Mouse (Mus musculus): ENCODE measurements at regions not wholly inside any gene's neighbourhood (a gene's known extent, or its start where the extent isn't known, plus 50 kb on each side); places are given as distances from the start of the nearest gene placed in this dataset.

GRCm38 (mm10) chr10:117916280-117916679, 70.4 kb upstream of the Rap1b start:
- Histone ChIP-seq H3K4me2 (replicated peaks) (no peak overlapping the region), H3K4me1 (no peaks in the 10 kb centered on the region), H3K4me3 (no peak overlapping the region), H3K9ac (no peak overlapping the region), H3K27me3 (no peaks in the 10 kb centered on the region), H3K36me3 (no peaks in the 10 kb centered on the region), H3K27ac (no peak overlapping the region), H3K9me3 (no peaks in the 10 kb centered on the region)
- 42% methylated on average over 7 of the region's 7 CpGs for WGBS
- ATAC-seq (ENCODE audit: low FRiP score, low read depth), result no peak

- H3K4me1 ChIP-seq, result no peaks in the 10 kb centered on the region
- H3K9ac ChIP-seq, result no peak overlapping the region
- WGBS, result 73% methylated on average over 2 of the region's 2 CpGs
- no peak overlapping the region for H3K27ac ChIP-seq
- H3K27me3 ChIP-seq, result no peaks in the 10 kb centered on the region
- no peak for ATAC-seq (ENCODE audit: low FRiP score, low read depth)
- no peak overlapping the region for H3K4me2 ChIP-seq (replicated peaks)
- H3K9me3 ChIP-seq, result no peaks in the 10 kb centered on the region
- H3K36me3 ChIP-seq, result no peaks in the 10 kb centered on the region
- no peak overlapping the region for H3K4me3 ChIP-seq
Observed at GRCm38 (mm10) chr10:117917870-117918269, 72.0 kb upstream of the Rap1b start.

GRCm38 (mm10) chr10:117918616-117919015, 72.8 kb upstream of the Rap1b start:
- H3K9me3 ChIP-seq, result no peaks in the 10 kb centered on the region
- ATAC-seq (ENCODE audit: low FRiP score, low read depth), result no peak
- no peak overlapping the region for H3K4me3 ChIP-seq
- H3K9ac ChIP-seq, result no peak overlapping the region
- no peak overlapping the region for H3K27ac ChIP-seq
- no peaks in the 10 kb centered on the region for H3K27me3 ChIP-seq
- 78% methylated on average over 8 of the region's 8 CpGs for WGBS
- no peaks in the 10 kb centered on the region for H3K4me1 ChIP-seq
- no peak overlapping the region for H3K4me2 ChIP-seq (replicated peaks)
- H3K36me3 ChIP-seq, result no peaks in the 10 kb centered on the region

GRCm38 (mm10) chr10:117919186-117919941, 73.5 kb upstream of the Rap1b start:
- 90% methylated on average over 7 of the region's 7 CpGs for WGBS
- H3K36me3 ChIP-seq, result no peaks in the 10 kb centered on the region
- no peaks in the 10 kb centered on the region for H3K27me3 ChIP-seq
- ATAC-seq (ENCODE audit: low FRiP score, low read depth), result no peak
- no peak overlapping the region for H3K4me3 ChIP-seq
- no peak overlapping the region for H3K4me2 ChIP-seq (replicated peaks)
- no peaks in the 10 kb centered on the region for H3K9me3 ChIP-seq
- H3K4me1 ChIP-seq, result no peaks in the 10 kb centered on the region
- H3K27ac ChIP-seq, result no peak overlapping the region
- no peak overlapping the region for H3K9ac ChIP-seq

- no peak overlapping the region for H3K4me2 ChIP-seq (replicated peaks)
- no peaks in the 10 kb centered on the region for H3K4me1 ChIP-seq
- WGBS, result 95% methylated on average over 7 of the region's 7 CpGs
- ATAC-seq (ENCODE audit: low FRiP score, low read depth), result no peak
- no peak overlapping the region for H3K27ac ChIP-seq
- no peaks in the 10 kb centered on the region for H3K36me3 ChIP-seq
- no peak overlapping the region for H3K4me3 ChIP-seq
- H3K9me3 ChIP-seq, result no peaks in the 10 kb centered on the region
- no peak overlapping the region for H3K9ac ChIP-seq
- no peaks in the 10 kb centered on the region for H3K27me3 ChIP-seq
Observed at GRCm38 (mm10) chr10:117925186-117925585, 79.4 kb upstream of the Rap1b start.

GRCm38 (mm10) chr10:117925611-117926555, 80.0 kb upstream of the Rap1b start:
- no peaks in the 10 kb centered on the region for H3K36me3 ChIP-seq
- H3K4me3 ChIP-seq, result no peak overlapping the region
- no peak overlapping the region for H3K9ac ChIP-seq
- no peaks in the 10 kb centered on the region for H3K4me1 ChIP-seq
- WGBS, result 93% methylated on average over 31 of the region's 31 CpGs
- no peak for ATAC-seq (ENCODE audit: low FRiP score, low read depth)
- no peaks in the 10 kb centered on the region for H3K9me3 ChIP-seq
- no peak overlapping the region for H3K4me2 ChIP-seq (replicated peaks)
- H3K27me3 ChIP-seq, result no peaks in the 10 kb centered on the region
- no peak overlapping the region for H3K27ac ChIP-seq

- H3K27me3 ChIP-seq, result no peaks in the 10 kb centered on the region
- no peaks in the 10 kb centered on the region for H3K36me3 ChIP-seq
- H3K4me2 ChIP-seq (replicated peaks), result no peak overlapping the region
- H3K4me1 ChIP-seq, result no peaks in the 10 kb centered on the region
- no peak overlapping the region for H3K9ac ChIP-seq
- WGBS, result 47% methylated on average over 5 of the region's 5 CpGs
- H3K9me3 ChIP-seq, result no peaks in the 10 kb centered on the region
- no peak for ATAC-seq (ENCODE audit: low FRiP score, low read depth)
- no peak overlapping the region for H3K27ac ChIP-seq
- H3K4me3 ChIP-seq, result no peak overlapping the region
Observed at GRCm38 (mm10) chr10:117928998-117929397, 83.2 kb upstream of the Rap1b start.

- no peak overlapping the region for H3K9ac ChIP-seq
- no peaks in the 10 kb centered on the region for H3K27me3 ChIP-seq
Observed at GRCm38 (mm10) chr10:117934797-117935196, 89.0 kb upstream of the Rap1b start.

GRCm38 (mm10) chr10:117938717-117939116, 92.9 kb upstream of the Rap1b start:
- Histone ChIP-seq H3K36me3 (no peaks in the 10 kb centered on the region), H3K4me1 (peaks cover 24% of the 10 kb centered on the region), H3K27ac (no peak overlapping the region), H3K9ac (no peak overlapping the region), H3K4me3 (no peak overlapping the region), H3K9me3 (no peaks in the 10 kb centered on the region), H3K4me2 (replicated peaks) (no peak overlapping the region), H3K27me3 (no peaks in the 10 kb centered on the region)
- ATAC-seq (ENCODE audit: low FRiP score, low read depth), result no peak
- 65% methylated on average over 8 of the region's 8 CpGs for WGBS

More at GRCm38 (mm10) chr10:117934797-117935196, 89.0 kb upstream of the Rap1b start:
- Histone ChIP-seq H3K4me3 (no peak overlapping the region), H3K4me2 (replicated peaks) (no peak overlapping the region), H3K36me3 (no peaks in the 10 kb centered on the region), H3K9me3 (no peaks in the 10 kb centered on the region), H3K4me1 (peaks cover 9% of the 10 kb centered on the region), H3K27ac (no peak overlapping the region)
- ATAC-seq (ENCODE audit: low FRiP score, low read depth), result no peak
- 55% methylated on average over 9 of the region's 9 CpGs for WGBS

GRCm38 (mm10) chr10:117940441-117941265, 94.8 kb upstream of the Rap1b start:
- Histone ChIP-seq H3K4me3 (no peak overlapping the region), H3K4me1 (peaks cover 24% of the 10 kb centered on the region), H3K36me3 (no peaks in the 10 kb centered on the region), H3K9me3 (no peaks in the 10 kb centered on the region), H3K27ac (no peak overlapping the region), H3K27me3 (no peaks in the 10 kb centered on the region), H3K9ac (no peak overlapping the region), H3K4me2 (replicated peaks) (peak overlapping the region; percentile 43)
- 35% methylated on average over 10 of the region's 10 CpGs for WGBS
- peak; percentile 28; the same call in 1 of the 2 replicates for ATAC-seq (ENCODE audit: low FRiP score, low read depth)

GRCm38 (mm10) chr10:117941266-117941651, 95.4 kb upstream of the Rap1b start:
- no peak overlapping the region for H3K9ac ChIP-seq
- H3K36me3 ChIP-seq, result no peaks in the 10 kb centered on the region
- peak overlapping the region; percentile 43 for H3K4me2 ChIP-seq (replicated peaks)
- WGBS, result 39% methylated on average over 3 of the region's 3 CpGs
- H3K4me1 ChIP-seq, result peaks cover 24% of the 10 kb centered on the region
- no peak overlapping the region for H3K4me3 ChIP-seq
- H3K27me3 ChIP-seq, result no peaks in the 10 kb centered on the region
- no peak for ATAC-seq (ENCODE audit: low FRiP score, low read depth)
- H3K27ac ChIP-seq, result no peak overlapping the region
- H3K9me3 ChIP-seq, result no peaks in the 10 kb centered on the region

Measured in limb, embryonic 13.5 days (tissue).